Mouse (Mus musculus) kidney, embryonic 15.5 days (tissue): ENCODE data around the gene Usp33. TPM values are rescaled to one million over a fixed set of nuclear protein-coding genes. Genes with fewer than 3 reads are reported as not detected.

Experiments used
- ATAC-seq: fragments of 200-750 bp; cut with Nextera tagmentation; replicated peaks from 2 replicates; pipeline ENCODE4 v1.8.0; 2017; ENCODE audit warnings: moderate TSS enrichment; ENCODE audit not compliant: low FRiP score
- H3K27ac ChIP-seq: fragments of 300-500 bp; sonication (generic); 2 replicates; pipeline ENCODE4 v1.5.1; 2015; ENCODE audit warnings: mild to moderate bottlenecking, inconsistent platforms
- H3K27me3 ChIP-seq: fragments of 300-500 bp; sonication (generic); 2 replicates; pipeline ENCODE4 v1.6.1; 2015; ENCODE audit warnings: inconsistent platforms
- H3K36me3 ChIP-seq: fragments of 300-500 bp; sonication (generic); 2 replicates; pipeline ENCODE4 v1.6.1; 2015; ENCODE audit warnings: inconsistent platforms
- H3K4me1 ChIP-seq: fragments of 300-500 bp; sonication (generic); 2 replicates; pipeline ENCODE4 v1.6.1; 2015; ENCODE audit warnings: inconsistent platforms
- H3K4me2 ChIP-seq: fragments of 300-500 bp; sonication (generic); 2 replicates; pipeline ENCODE4 v1.6.1; 2015; ENCODE audit warnings: moderate library complexity, mild to moderate bottlenecking, inconsistent platforms
- H3K4me3 ChIP-seq: fragments of 300-500 bp; sonication (generic); replicated peaks from 2 replicates; pipeline ENCODE4 v1.5.1; 2015; ENCODE audit warnings: mild to moderate bottlenecking, inconsistent platforms
- H3K9ac ChIP-seq: fragments of 300-500 bp; sonication (generic); 2 replicates; pipeline ENCODE4 v1.6.1; 2015; ENCODE audit warnings: mild to moderate bottlenecking, inconsistent platforms
- H3K9me3 ChIP-seq: fragments of 300-500 bp; sonication (generic); replicated peaks from 2 replicates; pipeline ENCODE4 v1.6.1; 2016; ENCODE audit warnings: inconsistent platforms
- WGBS: fragments of 180-500 bp; shearing (Covaris S2); methylation state at CpG from one replicate; pipeline ENCODE4 v1.1.7; 2015; ENCODE audit warnings: mixed read lengths; 5-methylcytosine and 5-hydroxymethylcytosine counted together
- polyA plus RNA-seq: library from polyadenylated mRNA; unstranded; fragments of >200 nt; fragmentation: Nextera tagmentation; extraction: Ambion mirVana; gene quantifications from 2 replicates; pipeline ENCODE4 v1.2.1, GENCODE M21; 2015

The Usp33 gene
- polyA plus RNA-seq, 1 experiment from 2014 or later = 40.3 TPM

GRCm38 (mm10) chr3:152395350-152396277 lies 49.3 kb downstream of the Usp33 start, which contains the start of gene Zzz3:
TSS of gene Zzz3 (plus strand) at chr3:152395473.
- peak; percentile 93 for ATAC-seq
- WGBS = under 1% methylated on average over 107 of the region's 108 CpGs
- peak within 1 kb of the TSS; percentile 88 for H3K4me3 ChIP-seq
- H3K36me3 ChIP-seq = peaks cover 26% of the 10 kb centered on the region
- H3K27ac ChIP-seq = peak within 1 kb of the TSS; percentile 100
- peak within 1 kb of the TSS; percentile 62 for H3K4me2 ChIP-seq
- H3K4me1 ChIP-seq = peaks cover 31% of the 10 kb centered on the region
- H3K9ac ChIP-seq = peak within 1 kb of the TSS; percentile 89
- H3K27me3 ChIP-seq = no peaks in the 10 kb centered on the region
- no peaks in the 10 kb centered on the region for H3K9me3 ChIP-seq

DNA sequence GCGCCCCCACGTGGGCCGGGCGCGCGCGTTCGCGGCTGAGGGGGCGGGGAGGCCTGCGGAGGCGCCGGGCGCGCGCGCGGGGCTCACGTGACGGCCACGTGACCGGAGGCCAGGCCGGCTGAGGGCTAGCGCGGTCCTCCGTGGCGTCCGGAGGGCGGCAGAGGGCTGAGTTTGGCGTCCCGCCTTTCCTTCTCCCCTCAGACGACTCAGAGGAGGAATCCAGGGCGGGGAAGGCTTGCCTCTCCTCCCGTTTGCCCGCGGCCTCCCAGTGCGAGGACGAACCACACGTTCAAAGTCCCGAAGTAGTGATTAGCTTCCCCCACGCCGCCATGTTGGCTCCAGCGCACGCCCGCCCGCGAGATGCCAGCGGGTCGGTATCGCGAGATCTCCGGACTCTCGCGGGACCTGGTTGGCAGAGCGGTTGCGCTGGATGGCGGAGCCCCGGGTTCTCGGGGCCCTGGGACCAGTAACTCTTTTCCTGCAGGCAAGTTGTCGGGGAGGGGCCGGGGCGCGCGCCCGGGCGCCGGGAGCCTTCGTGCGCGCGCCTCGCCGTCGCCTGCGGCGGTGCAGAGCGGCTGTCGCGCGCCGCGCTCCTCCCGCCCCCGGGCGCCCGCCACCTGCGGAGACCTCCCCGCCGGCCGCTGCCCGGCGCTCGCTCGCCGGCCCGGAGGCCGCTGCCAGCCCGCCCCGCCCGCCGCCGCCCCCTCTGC lies 50.2 kb downstream of the Usp33 start:
- Histone ChIP-seq H3K27me3 (no peaks in the 10 kb centered on the region), H3K36me3 (peaks cover 22% of the 10 kb centered on the region), H3K4me1 (peaks cover 37% of the 10 kb centered on the region), H3K4me2 (peak overlapping the region; percentile 62), H3K27ac (peak overlapping the region; percentile 100), H3K4me3 (peak overlapping the region; percentile 88), H3K9ac (peak overlapping the region; percentile 89), H3K9me3 (no peaks in the 10 kb centered on the region)
- ATAC-seq = peak; percentile 90
- under 1% methylated on average over 93 of the region's 102 CpGs for whole genome bisulfite sequencing

DNA sequence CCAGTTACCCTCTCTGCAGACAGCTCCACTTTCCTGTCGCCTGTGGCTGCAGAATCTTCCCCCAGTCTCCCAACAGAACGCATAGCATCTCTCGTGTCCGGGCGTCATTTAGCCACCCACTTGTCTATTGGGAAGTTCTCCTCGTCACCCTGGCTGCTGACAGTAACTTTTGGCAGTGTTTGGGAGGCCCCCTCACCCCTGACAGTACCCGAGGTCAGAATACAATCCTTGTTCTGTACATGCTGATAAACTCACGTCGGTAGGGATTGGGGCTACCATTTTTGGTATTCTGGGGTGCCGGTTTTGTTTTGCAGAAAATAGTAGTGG lies 50.7 kb downstream of the Usp33 start:
- peak overlapping the region; percentile 88 for H3K4me3 ChIP-seq
- H3K9ac ChIP-seq = peak overlapping the region; percentile 89
- WGBS = 1% methylated on average over 10 of the region's 10 CpGs
- H3K4me1 ChIP-seq = peaks cover 42% of the 10 kb centered on the region
- no peak for ATAC-seq
- peaks cover 18% of the 10 kb centered on the region for H3K36me3 ChIP-seq
- peak overlapping the region; percentile 100 for H3K27ac ChIP-seq
- no peaks in the 10 kb centered on the region for H3K9me3 ChIP-seq
- H3K27me3 ChIP-seq = no peaks in the 10 kb centered on the region
- H3K4me2 ChIP-seq = peak overlapping the region; percentile 62

- no peak for ATAC-seq
- H3K9ac ChIP-seq = peak overlapping the region; percentile 89
- peaks cover 47% of the 10 kb centered on the region for H3K4me1 ChIP-seq
- H3K27me3 ChIP-seq = no peaks in the 10 kb centered on the region
- peak overlapping the region; percentile 100 for H3K27ac ChIP-seq
- H3K36me3 ChIP-seq = peaks cover 13% of the 10 kb centered on the region
- H3K4me2 ChIP-seq = peak overlapping the region; percentile 62
- peak overlapping the region; percentile 88 for H3K4me3 ChIP-seq
- WGBS = 57% methylated on average over 9 of the region's 9 CpGs
- no peaks in the 10 kb centered on the region for H3K9me3 ChIP-seq
These were observed 51.2 kb downstream of the Usp33 start for GRCm38 (mm10) chr3:152397335-152397940.

DNA sequence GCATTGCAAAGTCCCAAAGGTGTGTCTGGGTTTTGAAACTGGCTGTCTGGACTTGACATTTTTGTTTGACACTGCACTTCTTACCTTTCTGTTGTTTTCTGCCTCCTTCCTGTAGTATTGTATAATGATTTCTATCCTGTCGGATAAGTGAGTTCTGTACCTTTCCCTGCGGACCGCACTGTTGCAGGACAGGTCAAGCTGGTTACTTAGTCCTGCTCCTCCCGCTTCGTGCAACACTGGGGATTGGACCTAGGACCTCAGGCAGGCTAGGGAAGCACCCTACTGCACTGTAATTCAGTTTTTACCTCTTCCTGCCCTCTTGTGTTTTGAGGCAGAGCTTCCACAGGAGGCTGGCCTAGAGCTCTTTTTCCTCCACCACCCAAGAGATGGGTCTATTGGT lies 54.2 kb downstream of the Usp33 start:
- ATAC-seq = no peak
- Histone ChIP-seq H3K4me3 (no peak overlapping the region), H3K36me3 (peaks cover 5% of the 10 kb centered on the region; the same call in 1 of the 2 replicates), H3K27me3 (no peaks in the 10 kb centered on the region), H3K4me2 (0 out of 2 replicates have a peak overlapping the region, but pooled peaks have one; percentile 7), H3K9me3 (no peaks in the 10 kb centered on the region), H3K4me1 (peaks cover 60% of the 10 kb centered on the region), H3K9ac (no peak overlapping the region), H3K27ac (peak overlapping the region; percentile 10; the same call in 1 of the 2 replicates)
- 69% methylated on average over 5 of the region's 5 CpGs for WGBS

GRCm38 (mm10) chr3:152400875-152401274 lies 54.6 kb downstream of the Usp33 start:
- H3K4me2 ChIP-seq = 0 out of 2 replicates have a peak overlapping the region, but pooled peaks have one; percentile 7
- H3K9me3 ChIP-seq = no peaks in the 10 kb centered on the region
- H3K9ac ChIP-seq = no peak overlapping the region
- H3K27me3 ChIP-seq = no peaks in the 10 kb centered on the region
- no peak overlapping the region for H3K4me3 ChIP-seq
- H3K36me3 ChIP-seq = peaks cover 5% of the 10 kb centered on the region; the same call in 1 of the 2 replicates
- WGBS = 50% methylated on average over 3 of the region's 3 CpGs
- ATAC-seq = no peak
- H3K27ac ChIP-seq = peak overlapping the region; percentile 10; the same call in 1 of the 2 replicates
- peaks cover 60% of the 10 kb centered on the region for H3K4me1 ChIP-seq

DNA sequence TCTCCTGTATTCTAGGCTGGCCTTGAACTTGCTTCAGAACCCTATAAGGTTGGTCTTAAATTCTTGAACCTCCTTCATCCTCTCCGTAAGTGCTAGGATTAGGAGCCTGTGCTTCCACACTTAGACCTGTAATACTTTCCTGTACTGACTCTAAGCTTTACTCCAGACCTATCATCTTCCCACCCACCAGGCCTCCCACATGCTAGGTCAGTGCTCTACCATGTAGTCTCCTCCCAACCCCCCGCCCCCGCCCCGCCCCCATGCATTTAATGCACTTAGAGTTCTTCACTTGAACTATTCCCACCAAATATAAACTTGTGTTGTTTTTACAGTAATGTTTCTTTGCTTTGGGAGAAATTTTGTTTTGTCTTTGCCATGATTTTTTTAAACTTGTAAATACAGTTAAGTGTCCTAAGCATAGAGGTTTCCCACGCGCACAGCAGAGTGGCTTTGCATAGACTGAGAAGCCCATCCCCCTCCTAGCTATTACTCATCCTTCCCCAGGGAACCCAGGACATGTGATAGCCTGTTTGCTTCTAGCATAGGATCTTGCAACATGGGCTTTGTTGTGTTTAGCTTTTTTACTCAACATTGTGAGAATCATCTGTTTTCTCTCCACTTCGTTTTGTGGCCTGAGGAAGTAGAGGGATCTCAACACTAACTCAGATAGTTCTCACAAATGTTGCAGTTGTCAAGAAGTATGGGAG lies 55.8 kb downstream of the Usp33 start:
- H3K9ac ChIP-seq = no peak overlapping the region
- H3K27me3 ChIP-seq = no peaks in the 10 kb centered on the region
- H3K9me3 ChIP-seq = no peaks in the 10 kb centered on the region
- 0 out of 2 replicates have a peak overlapping the region, but pooled peaks have one; percentile 16 for H3K4me2 ChIP-seq
- peak overlapping the region; percentile 70 for H3K27ac ChIP-seq
- H3K36me3 ChIP-seq = peaks cover 5% of the 10 kb centered on the region; the same call in 1 of the 2 replicates
- ATAC-seq = peak; percentile 63
- WGBS = 58% methylated on average over 7 of the region's 7 CpGs
- peaks cover 63% of the 10 kb centered on the region for H3K4me1 ChIP-seq
- no peak overlapping the region for H3K4me3 ChIP-seq

- no peak overlapping the region for H3K4me2 ChIP-seq
- WGBS = 84% methylated on average over 3 of the region's 3 CpGs
- ATAC-seq = no peak
These were observed 56.4 kb downstream of the Usp33 start for GRCm38 (mm10) chr3:152402671-152403066.

DNA sequence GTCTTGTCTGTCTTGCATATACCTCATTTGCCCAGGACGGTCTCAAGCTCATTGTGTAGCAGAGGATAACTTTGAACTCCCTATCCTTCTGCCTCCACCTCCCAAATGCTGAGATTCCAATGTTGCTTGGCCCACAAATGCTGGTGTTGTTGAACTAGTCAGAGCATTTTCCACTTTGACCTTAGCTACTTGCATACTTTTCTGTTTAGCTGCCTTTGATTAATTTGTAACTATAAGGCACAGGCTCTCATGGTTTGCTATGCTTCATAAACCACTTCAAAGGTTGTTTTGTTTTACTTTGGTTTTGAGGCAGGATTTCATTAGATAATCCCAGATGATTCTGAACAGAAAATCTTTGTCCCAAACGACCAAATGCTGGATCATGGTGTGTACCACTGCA lies 57.5 kb downstream of the Usp33 start:
- ATAC-seq = no peak
- 0 out of 2 replicates have a peak overlapping the region, but pooled peaks have one; percentile 6 for H3K4me2 ChIP-seq
- H3K27ac ChIP-seq = peak overlapping the region; percentile 72
- H3K36me3 ChIP-seq = peaks cover under 1% of the 10 kb centered on the region; the same call in 1 of the 2 replicates
- H3K9ac ChIP-seq = no peak overlapping the region
- no peaks in the 10 kb centered on the region for H3K9me3 ChIP-seq
- peaks cover 50% of the 10 kb centered on the region for H3K4me1 ChIP-seq
- no peaks in the 10 kb centered on the region for H3K27me3 ChIP-seq
- no peak overlapping the region for H3K4me3 ChIP-seq
- WGBS = 63% methylated on average over 2 of the region's 2 CpGs

More at GRCm38 (mm10) chr3:152402671-152403066, 56.4 kb downstream of the Usp33 start:
- peaks cover 59% of the 10 kb centered on the region for H3K4me1 ChIP-seq
- H3K9me3 ChIP-seq = no peaks in the 10 kb centered on the region
- H3K36me3 ChIP-seq = peaks cover 5% of the 10 kb centered on the region; the same call in 1 of the 2 replicates
- H3K4me3 ChIP-seq = no peak overlapping the region
- no peak overlapping the region for H3K9ac ChIP-seq
- H3K27me3 ChIP-seq = no peaks in the 10 kb centered on the region
- peak overlapping the region; percentile 70 for H3K27ac ChIP-seq

- Histone ChIP-seq H3K9me3 (no peaks in the 10 kb centered on the region), H3K4me2 (no peak overlapping the region), H3K4me1 (peaks cover 44% of the 10 kb centered on the region), H3K36me3 (no peaks in the 10 kb centered on the region; the same call in 1 of the 2 replicates), H3K4me3 (no peak overlapping the region), H3K27ac (no peak overlapping the region), H3K27me3 (no peaks in the 10 kb centered on the region), H3K9ac (no peak overlapping the region)
- ATAC-seq = no peak
- 88% methylated on average over 7 of the region's 7 CpGs for WGBS
These were observed 59.1 kb downstream of the Usp33 start for GRCm38 (mm10) chr3:152405420-152405819.
